Mouse (Mus musculus): ENCODE measurements around the gene A630001G21Rik. TPM values are rescaled to one million over a fixed set of nuclear protein-coding genes. Genes with fewer than 3 reads are reported as not detected.

The A630001G21Rik gene
- polyA plus RNA-seq, 1 experiment from 2014 or later = 1.5 TPM

- Histone ChIP-seq H3K27me3 (replicated peaks; ENCODE audit: insufficient read depth, low read length) (no peaks in the 10 kb centered on the region), H3K4me2 (replicated peaks; ENCODE audit: low read depth, low read length) (no peak overlapping the region), H3K9ac (replicated peaks; ENCODE audit: low read depth) (no peak overlapping the region), H3K36me3 (ENCODE audit: insufficient read depth, low read length) (no peaks in the 10 kb centered on the region), H3K4me1 (ENCODE audit: insufficient read depth, low read depth, low read length) (no peaks in the 10 kb centered on the region), H3K9me3 (ENCODE audit: low read length) (no peaks in the 10 kb centered on the region), H3K27ac (ENCODE audit: low read length) (no peak overlapping the region), H3K4me3 (ENCODE audit: low read depth, low read length) (no peak overlapping the region)
- 42% methylated on average over 5 of the region's 5 CpGs for WGBS
- ATAC-seq (no peak), DNase-seq (ENCODE audit: low spot score) (no peak)
- TF ChIP-seq EP300 (IDR thresholded peaks at IDR 0.05) = no peak
Measured at GRCm38 (mm10) chr1:85686666-85687065, 91.8 kb downstream of the A630001G21Rik start.

DNA sequence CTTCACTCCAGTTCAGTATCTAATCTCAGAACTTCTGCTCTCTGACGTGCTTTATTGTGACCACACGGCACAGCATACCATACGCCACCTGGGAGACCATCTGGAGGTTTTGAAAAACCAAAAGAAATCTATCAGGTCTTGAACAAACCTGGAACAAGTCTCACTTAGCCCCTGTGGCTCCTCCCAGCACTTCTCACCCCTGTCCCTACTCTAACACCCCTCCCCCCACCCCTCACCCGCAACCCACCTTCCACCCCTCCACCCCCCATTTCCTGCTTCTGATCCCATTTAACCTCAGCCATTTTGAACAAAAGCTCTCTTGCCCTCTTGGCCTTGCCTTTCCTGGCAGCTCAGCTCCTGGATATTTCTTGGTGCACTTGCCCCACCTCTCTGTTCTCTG, 98.2 kb downstream of the A630001G21Rik start:
- no peak for TF ChIP-seq CTCF (IDR thresholded peaks at IDR 0.05)
- no peak for DNase-seq (ENCODE audit: low spot score)

More for the DNA sequence above, 98.2 kb downstream of the A630001G21Rik start:
- no peak overlapping the region for H3K4me2 ChIP-seq (replicated peaks; ENCODE audit: low read depth, low read length)
- no peak for ATAC-seq
- no peaks in the 10 kb centered on the region for H3K4me1 ChIP-seq (ENCODE audit: insufficient read depth, low read depth, low read length)
- no peak overlapping the region for H3K9ac ChIP-seq (replicated peaks; ENCODE audit: low read depth)
- no peak overlapping the region for H3K4me3 ChIP-seq (ENCODE audit: low read depth, low read length)
- H3K27me3 ChIP-seq (replicated peaks; ENCODE audit: insufficient read depth, low read length) = no peaks in the 10 kb centered on the region
- no peaks in the 10 kb centered on the region for H3K36me3 ChIP-seq (ENCODE audit: insufficient read depth, low read length)
- no peaks in the 10 kb centered on the region for H3K9me3 ChIP-seq (ENCODE audit: low read length)
- no peak overlapping the region for H3K27ac ChIP-seq (ENCODE audit: low read length)
- WGBS = 38% methylated on average over 4 of the region's 4 CpGs

Small RNA genes within 50 kb of the gene (microRNA-seq; reads per million reads assigned to microRNA genes)
- gene Gm25472 (not detected), gene Mir8096 (not detected)

Other genes starting within 250 kb of the A630001G21Rik start
- gene G530012D18Rik, start 203.0 kb downstream of the A630001G21Rik start, polyA plus RNA-seq (2015; fragmentation: Nextera tagmentation; extraction: Ambion mirVana) = not detected in 2 replicates
- gene Sp110, start 179.8 kb downstream of the A630001G21Rik start, polyA plus RNA-seq (2015; fragmentation: Nextera tagmentation; extraction: Ambion mirVana) = 5.8 and 7.2 TPM in 2 replicates
- gene Sp140, start 178.3 kb downstream of the A630001G21Rik start, polyA plus RNA-seq (2015; fragmentation: Nextera tagmentation; extraction: Ambion mirVana) = 6.2 and 7.2 TPM in 2 replicates
- 10.2 TPM in 2 replicates for gene Sp100, start 128.7 kb downstream of the A630001G21Rik start, polyA plus RNA-seq (2015; fragmentation: Nextera tagmentation; extraction: Ambion mirVana)
- 37.3 and 37.7 TPM in 2 replicates for gene Cab39, start 14.8 kb upstream of the A630001G21Rik start, polyA plus RNA-seq (2015; fragmentation: Nextera tagmentation; extraction: Ambion mirVana)
- 221 and 244 TPM in 2 replicates for gene Itm2c, start 115.6 kb upstream of the A630001G21Rik start, polyA plus RNA-seq (2015; fragmentation: Nextera tagmentation; extraction: Ambion mirVana)
- gene 4933407L21Rik, start 149.8 kb upstream of the A630001G21Rik start, polyA plus RNA-seq (2015; fragmentation: Nextera tagmentation; extraction: Ambion mirVana) = 0.11 and 0.30 TPM in 2 replicates
- 0.14 and 0.26 TPM in 2 replicates for gene Gpr55, start 182.4 kb upstream of the A630001G21Rik start, polyA plus RNA-seq (2015; fragmentation: Nextera tagmentation; extraction: Ambion mirVana)
- not detected in 2 replicates for gene Spata3, start 238.2 kb upstream of the A630001G21Rik start, polyA plus RNA-seq (2015; fragmentation: Nextera tagmentation; extraction: Ambion mirVana)

Measured in lung, postnatal 0 days (tissue).